Mouse (Mus musculus): ENCODE results near the gene Cmklr1.

DNA sequence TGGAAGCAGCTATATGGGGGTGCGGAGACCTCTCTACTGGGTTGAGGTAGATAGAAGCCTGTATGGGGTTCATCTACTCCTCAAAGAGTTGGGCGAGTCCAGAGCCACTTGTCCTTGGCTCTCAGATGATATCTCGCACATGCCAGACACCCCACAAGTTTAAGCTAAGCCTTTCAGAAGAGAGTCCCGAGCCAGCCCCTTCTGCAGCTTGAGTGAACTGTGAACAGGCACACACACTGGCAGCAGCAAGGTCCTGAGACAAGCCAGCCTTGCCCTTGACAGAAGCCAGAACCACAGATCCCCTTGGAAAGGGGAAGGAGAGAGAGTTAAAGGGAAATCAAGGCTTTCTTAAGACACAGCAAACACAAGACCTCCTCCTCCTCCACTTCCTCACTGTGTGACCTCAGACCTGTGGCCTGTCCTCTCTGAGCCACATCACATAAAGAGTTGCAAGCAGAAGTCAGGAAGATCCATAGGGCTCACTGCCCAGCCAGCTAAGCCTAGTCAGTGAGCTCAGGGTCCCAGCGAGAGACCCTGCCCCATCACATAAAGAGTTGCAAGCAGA is 1.5 kb downstream of the Cmklr1 start:
- TF ChIP-seq CTCF (IDR thresholded peaks at IDR 0.05; ENCODE audit: borderline replicate concordance, insufficient read depth, low read depth, low read length) (no peak), POLR2A (IDR thresholded peaks at IDR 0.05; ENCODE audit: borderline replicate concordance, insufficient read depth, low read length) (no peak)
